Mouse (Mus musculus) urinary bladder, postnatal 4 days (tissue): ENCODE data around the gene Agtpbp1.

ENCODE experiments used
- DNase-seq, 2 experiments: peaks; one replicate each; pipeline ENCODE4 v3.0.0; 2021 to 2022; ENCODE audit warnings: low spot score in 2 of 2

The Agtpbp1 gene

DNA sequence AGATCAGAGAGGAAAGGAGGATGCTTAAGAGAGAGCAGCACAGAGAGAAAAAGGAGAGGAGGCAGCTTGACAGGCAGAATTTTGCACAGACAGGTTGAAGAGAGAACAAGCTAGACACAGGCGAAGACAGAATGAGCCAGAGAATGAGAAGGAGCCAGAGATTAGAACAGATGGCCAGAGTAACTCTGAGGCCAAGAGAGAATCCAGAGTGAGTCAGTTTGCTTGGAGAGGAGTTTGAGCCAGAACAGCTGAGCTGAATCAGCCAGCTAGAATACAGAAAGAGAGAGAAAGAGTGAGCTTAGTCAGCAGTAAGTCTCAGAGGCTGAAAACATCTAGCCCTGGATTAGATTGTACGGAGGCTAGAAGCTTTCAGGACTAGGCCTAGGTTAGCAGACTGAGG lies 12.5 kb downstream of the Agtpbp1 start:
- DNase-seq, result no peak

DNA sequence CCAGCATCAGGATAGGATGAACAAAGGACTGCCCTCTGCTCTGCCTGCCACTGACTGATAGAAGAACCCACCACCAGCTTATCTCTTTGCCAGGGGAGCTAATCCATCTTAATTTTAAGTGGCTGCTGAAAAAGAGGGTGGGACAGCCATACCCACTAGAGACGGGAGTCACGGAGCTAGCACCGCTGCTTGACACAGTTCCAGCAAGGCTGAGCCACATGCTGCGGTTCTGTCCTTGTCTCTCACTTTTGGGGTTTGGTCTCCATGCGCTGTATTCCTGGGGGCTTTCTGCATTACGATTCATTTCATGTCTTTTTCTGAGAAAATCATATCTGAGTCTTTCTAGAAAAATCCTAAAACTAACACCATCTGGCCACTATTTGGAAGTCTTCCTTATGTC lies 13.9 kb downstream of the Agtpbp1 start:
- no peak for DNase-seq

DNA sequence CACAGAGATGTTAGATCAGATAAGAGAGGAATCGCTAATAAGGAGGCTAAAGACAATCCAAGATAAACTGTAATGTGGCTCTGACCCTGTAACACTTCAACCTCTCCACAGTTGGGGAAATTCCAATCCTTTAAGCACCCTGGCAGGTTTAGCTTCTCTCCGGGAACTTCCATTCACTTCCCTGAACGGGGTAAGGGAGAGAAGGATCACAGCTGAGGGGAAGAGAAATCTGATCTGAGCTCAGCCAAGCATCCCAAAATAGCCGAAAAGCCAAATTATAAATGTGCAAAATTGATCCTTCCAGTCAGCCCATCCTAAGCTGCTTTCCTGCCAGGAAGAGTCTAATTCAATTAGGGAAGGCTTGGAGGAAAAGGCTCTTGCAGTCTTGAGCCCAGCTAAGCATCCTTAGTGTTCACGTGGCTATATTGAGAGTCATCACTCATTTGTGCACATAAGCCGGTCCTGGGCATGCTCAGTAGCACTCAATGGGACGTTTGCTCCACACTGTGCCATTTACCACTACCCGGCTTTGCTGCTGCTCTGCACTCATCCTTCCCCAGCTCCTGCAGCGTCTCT lies 19.0 kb downstream of the Agtpbp1 start:
- DNase-seq, result no peak

DNA sequence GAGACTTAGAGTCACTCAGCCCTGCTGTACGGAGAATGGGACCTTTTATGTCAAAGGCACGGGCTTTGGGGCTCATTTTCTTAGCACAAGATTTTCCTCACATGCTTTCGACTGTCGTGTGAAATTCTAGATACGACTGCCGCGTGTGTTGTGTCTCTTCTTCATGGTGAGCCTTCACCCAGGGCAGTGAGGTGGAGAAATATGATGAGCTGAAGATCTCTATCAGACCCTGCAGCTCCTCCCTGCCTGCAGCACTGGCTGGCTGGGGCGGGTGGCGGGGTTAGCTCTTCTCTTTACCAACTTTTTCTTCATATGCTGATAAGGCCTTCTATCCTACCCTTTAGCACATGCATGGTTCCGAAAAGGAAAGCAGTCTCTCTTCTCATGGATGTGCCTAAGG lies 20.1 kb downstream of the Agtpbp1 start:
- no peak for DNase-seq

DNA sequence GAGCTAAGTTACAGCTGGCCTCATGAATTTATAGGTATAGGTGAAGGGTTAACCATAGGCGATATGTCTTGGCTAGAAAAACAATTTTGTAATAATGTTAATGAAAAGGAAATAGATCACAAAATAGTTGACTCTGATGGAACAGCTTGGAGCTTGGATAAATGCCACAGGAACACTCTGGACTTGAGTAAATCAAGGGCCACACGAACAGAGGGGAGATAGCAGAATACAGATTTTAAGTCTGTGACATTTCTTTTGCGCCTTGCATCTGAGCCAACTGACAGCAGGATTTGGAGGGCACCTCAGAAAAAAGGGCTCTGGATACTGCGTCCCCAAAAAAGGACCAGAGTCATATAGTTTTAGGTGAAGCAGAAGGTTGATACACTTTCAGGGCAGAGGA lies 20.5 kb downstream of the Agtpbp1 start:
- no peak for DNase-seq

DNA sequence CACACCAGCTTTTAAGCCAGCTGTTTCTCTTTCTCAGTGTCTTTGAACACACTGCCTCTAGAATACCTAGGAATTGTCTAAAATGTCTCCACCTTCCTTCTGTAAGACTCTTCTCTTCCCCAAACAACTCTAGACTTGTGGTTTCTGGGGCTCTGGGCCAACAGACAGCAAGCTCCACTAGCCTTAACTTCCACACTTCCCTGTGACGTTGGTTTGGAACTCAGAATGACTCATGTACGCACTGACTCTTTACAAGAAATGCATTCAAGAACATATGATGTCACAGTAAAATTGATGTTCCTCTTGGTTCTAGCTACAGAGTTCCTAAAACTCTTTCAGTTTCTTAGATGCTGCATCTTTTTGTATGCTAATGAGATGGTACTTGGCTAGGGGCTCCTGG lies 22.6 kb downstream of the Agtpbp1 start:
- DNase-seq, result no peak

DNA sequence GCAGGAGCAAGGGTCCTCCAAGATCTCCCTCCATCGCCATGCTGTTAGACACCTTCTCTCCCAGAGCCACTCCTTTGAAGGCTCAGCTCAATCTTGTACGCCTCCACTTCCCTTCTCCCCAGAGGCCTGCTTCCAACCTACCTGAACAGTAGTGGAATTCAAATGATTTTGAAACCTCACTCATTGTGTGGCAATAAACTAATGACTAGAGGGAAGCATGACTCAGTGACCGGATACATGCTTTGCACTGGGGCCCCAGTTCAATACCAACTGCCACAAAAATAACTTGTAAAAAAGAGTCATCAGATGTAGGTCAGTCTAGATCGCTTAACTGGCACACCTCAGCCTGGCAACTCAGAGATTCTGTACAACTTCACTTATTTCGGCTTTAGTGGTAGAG lies 26.3 kb downstream of the Agtpbp1 start:
- no peak for DNase-seq

DNA sequence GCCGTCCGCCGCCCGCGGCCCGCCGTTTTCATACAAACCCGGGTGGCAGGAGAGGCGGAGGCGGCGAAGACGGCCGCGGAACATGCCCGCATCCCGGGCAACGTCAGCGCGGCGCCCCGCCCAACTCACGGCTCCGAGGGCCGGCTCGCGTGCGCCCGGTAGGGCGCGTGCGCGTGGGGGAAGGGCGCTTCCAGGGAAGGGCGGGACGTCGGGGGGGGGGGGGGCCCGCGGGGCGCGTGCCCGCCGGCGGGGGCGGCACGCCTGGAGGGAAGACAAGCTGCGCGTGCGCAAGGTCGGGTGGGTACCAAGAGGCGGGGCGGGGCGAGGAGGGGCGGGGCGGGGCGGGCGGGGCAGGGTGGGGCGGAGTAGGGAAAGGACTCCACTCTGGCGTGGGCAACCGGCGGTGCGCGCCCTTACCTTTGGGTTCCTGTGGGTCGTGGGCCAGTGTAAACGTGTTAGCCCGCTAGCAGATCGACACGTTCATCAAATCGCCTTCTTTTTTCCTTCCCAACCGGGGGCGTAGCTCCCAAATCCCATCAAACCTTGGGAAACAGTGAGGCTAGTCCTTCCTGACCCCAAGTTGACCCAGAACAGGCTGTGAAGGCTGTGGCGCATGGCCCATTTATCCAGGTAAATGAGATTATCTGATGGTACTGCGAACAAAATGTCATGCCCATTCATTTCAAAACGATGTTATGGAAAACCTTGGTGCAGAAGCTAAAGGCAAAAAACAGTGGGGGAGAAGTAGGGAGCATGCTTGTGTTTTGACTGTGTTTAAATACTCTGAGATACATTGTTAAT lies 27.6 kb downstream of the Agtpbp1 start:
- DNase-seq, result peak; percentile 81 to 82

DNA sequence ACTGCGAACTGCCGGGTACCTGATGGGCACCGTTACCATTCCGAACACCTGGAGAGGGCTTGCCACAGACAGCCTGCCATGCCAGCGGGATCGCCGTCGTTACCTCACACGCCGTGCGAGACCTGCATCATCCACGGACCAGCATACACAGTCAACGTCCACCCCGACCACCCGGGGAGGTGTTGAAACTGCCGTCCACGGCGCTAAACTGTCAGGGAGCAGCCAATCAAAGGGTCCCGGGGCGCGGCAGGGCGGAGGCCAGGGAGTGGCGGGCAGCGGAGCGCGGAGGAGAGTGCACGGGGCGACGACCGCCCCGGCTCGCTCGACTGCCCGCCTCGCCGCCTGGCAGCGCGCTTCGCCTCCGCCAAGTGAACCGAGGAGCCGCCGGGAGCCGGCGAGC lies 28.4 kb downstream of the Agtpbp1 start:
- peak; percentile 47 to 64 for DNase-seq

DNA sequence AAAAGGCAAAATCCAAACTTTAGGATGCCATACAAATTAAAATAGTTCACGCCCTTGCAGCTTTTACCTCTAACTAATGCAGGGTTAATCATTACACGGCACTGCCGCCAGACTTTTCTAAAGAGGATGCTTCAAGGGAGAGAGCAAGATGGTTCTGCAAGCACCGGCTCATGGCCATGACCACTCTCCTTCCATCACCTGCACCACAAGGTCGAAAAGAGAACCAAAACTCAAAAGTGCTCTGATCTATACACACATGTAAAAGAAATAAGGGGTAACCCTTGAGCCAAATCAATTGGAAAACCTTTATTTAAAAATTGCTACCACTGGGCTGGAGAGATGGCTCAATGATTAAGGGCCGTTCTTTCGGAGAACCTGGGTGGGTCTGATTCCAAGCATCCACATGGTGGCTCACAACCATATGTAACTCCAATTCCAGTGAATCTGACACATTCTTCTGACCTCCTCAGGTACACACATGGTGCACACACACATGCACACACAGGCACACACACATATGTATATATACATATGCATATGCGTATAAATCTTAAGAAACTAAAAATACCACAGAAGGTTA lies 29.3 kb downstream of the Agtpbp1 start:
- no peak for DNase-seq

DNA sequence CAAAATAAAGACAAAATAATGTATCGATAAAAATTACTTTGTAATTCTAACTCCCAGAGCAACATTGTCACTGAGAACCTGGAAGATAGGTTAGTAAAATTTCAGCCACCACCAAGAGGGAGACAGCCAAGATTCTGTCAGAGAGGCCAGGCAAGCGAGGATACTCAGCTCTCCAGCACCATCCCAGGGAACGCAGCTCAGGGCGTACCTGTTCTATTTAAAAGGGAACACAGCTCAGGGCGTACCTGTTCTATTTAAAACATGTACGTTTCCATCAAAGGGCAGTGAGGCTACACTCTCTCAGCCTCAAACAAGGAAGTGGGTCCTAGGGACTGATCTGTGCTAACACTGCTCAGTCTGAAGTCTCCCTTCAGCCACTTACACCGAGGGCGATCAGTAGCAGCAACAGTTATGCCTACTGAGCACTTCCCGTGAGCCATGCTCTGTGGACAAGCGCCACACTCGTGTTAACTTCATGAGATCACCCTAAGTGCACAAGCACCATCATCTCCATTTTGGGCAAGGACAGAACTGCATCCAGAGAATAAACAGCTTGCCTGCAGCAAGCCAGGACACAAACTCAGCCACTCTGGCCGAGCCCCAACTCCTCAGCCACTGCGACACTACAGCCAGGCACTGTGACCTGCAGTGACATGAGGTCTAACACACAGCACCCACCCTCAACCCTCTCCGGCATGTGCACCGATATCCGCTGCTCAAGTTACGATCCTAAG lies 30.1 kb downstream of the Agtpbp1 start:
- DNase-seq, result no peak

DNA sequence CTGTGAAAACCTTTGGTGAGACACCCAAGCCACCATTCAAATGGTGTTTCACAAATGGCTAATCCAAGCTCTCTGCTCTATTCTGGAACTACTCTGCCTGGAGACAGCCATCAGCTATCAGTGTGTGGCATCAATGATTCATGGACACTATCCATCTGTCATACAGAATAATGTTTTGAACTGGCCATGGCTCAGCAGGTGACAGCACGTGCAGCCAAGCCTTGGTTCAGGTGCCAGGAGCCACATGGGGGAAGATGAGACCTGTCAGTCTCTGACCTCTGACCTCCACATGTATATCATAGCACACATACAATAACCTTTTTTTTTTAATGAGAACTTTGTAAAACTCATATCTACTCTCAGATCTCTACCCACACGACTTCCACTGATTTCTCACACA lies 32.3 kb downstream of the Agtpbp1 start:
- DNase-seq, result no peak

DNA sequence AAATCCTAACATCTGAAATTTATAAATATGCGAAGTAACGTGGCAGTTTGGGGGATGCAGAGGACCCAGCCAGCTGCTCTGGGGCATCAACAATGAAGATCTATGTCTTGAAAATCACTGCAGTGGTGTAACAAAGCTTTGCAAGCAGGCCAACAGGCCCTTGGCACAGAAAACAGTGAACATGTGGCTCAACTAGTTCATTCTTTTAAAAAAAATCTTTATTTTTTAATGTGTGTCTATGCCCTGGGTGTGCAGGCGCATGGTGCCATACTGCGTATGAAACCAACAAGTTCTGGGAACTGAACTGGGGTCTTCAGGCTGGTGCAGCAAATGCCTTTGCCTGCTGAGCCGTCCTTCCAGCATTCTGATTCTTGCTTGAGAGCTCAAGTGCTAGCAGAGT lies 32.7 kb downstream of the Agtpbp1 start:
- no peak for DNase-seq

DNA sequence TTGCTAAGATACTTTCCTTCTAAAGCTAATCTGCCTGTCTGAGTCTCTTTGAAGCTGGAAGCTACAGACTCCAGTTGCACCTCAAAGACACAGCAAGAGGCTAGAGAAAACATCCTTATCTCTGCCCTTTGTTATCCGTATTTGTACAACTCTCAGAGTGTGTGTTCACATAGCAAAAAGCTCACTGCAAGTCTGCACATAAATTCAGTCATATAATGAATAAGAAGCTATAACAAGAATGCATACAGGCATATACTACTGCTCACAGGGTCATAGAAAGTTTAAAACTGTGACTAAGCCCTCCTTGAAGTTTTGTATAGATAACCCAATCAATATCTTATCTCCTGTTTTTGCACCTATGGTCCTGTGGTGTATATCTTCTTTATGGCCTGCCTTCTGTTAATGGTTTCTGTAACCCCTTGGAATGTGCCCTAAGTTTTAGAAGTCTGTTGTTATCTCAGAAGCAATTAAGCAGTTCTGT lies 35.7 kb downstream of the Agtpbp1 start:
- DNase-seq, result no peak

DNA sequence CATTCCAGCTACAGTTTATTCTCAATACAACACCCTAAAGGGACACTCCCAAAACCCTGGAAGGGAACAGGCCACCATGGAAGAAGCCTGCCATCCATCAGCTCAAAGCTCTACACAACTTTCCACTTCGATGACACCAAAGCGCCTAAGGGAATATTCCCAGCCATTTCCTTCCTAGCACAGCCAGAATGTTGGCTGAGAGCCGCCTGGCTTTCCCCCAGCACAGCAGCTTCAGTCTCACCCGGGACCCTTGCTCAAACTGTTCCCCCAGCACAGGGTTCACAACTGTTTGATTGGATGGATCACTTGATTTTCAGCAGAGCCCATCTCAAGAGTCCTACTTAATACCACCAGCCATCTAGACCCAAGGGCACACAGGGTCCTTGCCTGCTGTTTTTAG lies 37.3 kb downstream of the Agtpbp1 start:
- DNase-seq, result no peak

DNA sequence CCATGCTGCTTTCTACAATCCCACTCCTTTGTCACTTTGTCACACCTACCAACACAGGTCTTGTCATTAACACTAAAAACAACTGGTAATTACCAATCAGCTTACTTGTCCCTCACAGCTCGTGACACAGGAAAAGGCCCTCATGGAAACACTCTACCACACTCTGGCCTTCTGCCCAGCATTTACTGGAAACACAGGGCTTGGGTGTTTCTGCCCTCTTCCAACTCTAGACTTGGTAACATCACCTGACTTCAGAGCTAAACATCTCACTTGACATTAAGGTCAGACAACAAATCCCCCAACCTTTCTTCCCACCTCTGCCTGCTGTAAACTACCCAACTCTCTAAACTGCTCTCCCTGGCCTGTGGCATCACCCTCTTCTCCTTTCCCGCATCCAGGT lies 37.9 kb downstream of the Agtpbp1 start:
- DNase-seq, result no peak

DNA sequence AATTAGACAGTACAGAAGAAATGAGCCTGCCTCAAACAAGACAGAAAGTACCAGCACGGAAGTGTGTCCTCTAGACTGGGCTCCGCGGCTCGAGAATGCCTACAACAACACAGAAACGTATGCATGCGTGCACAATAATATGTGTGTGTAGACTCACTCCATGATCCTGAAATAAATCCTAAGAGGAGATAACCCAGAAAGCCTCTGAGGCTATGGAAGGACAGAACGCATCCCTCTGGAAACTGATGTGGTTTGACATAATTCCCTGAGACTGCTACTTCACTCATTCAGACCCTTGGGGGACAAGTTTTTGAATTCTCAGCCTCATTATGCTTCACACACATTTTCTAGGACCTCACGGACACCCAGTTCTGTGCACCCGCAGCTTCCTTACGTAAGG lies 42.6 kb downstream of the Agtpbp1 start:
- DNase-seq, result no peak

DNA sequence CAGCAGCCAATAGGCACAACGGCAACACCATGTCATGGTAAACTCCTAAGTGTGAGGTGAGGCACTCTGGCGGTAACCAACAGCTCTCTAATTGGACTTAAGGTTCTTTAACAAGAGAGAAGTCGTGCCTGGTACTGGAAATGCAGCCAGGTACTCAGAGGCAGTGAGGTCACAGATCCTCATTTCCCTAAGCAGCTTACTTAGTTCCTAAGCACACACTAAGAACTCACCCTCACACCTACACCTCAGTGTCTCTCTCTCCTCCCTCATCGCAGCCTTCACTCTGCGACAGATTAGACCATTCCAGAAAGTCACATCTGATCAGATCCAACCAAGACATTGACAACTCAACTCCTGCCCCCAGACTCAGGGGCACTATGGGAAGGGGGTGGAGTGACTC lies 45.0 kb downstream of the Agtpbp1 start:
- DNase-seq, result no peak

DNA sequence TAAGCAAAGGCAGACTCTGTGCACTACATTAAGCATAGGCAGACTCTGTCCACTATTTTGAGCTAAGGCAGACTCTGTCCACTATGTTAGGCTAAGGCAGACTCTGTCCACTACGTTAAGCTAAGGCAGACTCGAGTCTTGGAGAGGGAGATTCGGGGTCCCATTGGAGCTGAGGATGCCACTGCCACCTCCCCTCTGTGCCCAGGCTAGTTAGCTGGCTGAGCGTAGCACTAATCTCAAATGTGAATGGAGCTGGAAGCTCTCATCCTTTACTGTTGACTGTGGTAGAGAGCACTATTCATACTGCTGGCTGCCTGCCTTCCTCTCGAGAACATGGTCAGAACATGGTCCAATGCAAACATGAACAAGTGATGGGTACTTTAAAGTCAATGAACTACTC lies 46.4 kb downstream of the Agtpbp1 start:
- DNase-seq, result no peak

DNA sequence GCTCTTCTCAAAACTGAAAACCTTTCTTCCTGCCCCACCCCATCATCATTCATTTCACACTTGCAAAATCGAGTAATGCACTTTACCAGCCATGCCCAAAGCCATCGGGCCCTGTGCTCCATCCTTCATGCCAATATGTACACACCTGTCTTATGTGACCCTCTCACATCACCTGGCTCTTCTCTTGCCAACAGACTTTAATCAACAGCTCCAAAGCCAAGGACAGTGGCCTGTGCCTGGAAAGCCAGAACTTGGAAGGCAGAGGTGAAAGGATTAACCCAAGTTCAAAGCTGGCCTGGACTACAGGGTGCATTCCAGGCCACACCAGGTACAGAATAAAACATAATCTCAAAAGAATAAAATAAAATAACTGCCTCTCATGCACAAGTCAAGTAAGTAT lies 48.4 kb downstream of the Agtpbp1 start:
- no peak for DNase-seq

DNA sequence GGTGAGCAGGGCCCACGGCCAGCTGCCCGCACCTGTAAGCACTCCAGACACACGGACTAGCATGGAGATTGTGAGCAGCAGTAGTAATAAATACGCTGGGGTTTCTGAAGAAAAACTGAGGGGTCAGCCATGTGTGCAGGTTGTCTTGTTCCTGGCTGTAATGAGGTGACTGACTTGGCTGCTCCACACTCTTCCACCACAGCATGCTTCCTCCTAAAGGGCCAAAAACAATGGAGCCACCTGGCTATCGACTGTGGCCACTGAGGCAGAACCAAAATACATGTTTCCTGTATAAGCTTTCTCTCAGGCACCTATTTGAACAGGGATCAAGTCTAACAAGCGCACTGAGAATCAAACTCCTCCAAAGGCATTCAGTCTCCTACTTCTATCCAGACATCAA lies 49.3 kb downstream of the Agtpbp1 start:
- DNase-seq, result no peak

DNA sequence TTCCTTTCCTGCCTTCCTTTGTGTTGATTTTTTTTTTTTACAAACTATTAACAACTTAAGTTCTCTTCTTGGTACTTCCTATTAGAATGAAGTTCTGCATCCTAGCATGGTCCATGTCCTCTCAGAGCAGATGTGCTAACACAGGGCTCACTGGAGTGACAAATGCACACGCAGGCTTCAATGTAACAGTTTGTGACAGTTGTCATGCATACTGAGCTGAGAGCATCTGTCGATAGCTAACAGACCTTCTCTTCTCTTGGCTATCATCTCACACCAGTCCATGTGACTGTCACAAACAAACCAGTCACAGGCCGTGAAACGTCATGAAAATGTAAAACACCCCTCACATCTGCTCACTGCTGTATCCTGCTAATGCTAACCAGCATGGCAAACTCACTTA lies 50.7 kb downstream of the Agtpbp1 start:
- no peak for DNase-seq

DNA sequence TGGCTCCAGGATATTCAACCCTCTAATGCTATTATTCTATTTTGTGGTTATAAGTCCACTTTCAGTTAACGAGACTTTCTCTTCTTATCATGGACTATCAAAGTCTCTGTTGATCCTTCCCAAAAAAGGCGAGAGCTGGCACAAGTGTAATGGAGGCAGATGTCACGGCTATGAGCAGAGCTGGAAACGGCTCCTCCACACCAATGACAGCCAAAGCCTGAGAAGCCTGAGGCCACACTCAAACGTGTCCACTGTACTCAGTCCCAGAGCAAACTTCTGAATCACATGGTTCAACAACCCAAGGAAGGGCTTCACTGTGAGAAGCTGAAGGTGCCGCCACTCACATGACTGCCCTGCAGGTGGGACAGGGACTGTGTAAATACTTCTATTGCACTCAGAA lies 51.7 kb downstream of the Agtpbp1 start:
- no peak for DNase-seq
